In genomic region chr16:33615986-33616385, GRCm38 (mm10) we compare ENCODE assay signal across 12 mouse cellular contexts.
"Had no signal": no experiment of that assay in that cellular context is flagged by ENCODE, and none has a peak within 500 bp of the region (broad histone marks: within the 10 kb centered on the region; RNA-seq: fewer than 3 reads in every experiment).

No protein-coding gene starts in this region.

- H3K9me3 ChIP-seq: limb, embryonic 15.5 days; liver, embryonic 12.5 days; midbrain, embryonic 12.5 days had no signal

- DNase-seq: kidney, adult 8-10 months; kidney, postnatal 25 days; lung, embryonic 14.5 days; lung, postnatal 10 days; right cerebral cortex, adult 18-20 months; right cerebral cortex, postnatal 25 days had no signal

- H3K9ac ChIP-seq: limb, embryonic 15.5 days; liver, embryonic 12.5 days; lung, embryonic 14.5 days; midbrain, embryonic 12.5 days had no signal

- H3K4me2 ChIP-seq: limb, embryonic 15.5 days; liver, embryonic 12.5 days; lung, embryonic 14.5 days; midbrain, embryonic 12.5 days had no signal

- ATAC-seq: liver, embryonic 12.5 days had no signal

- H3K4me3 ChIP-seq: left cerebral cortex, adult 2 months; limb, embryonic 15.5 days; liver, embryonic 12.5 days; megakaryocyte, embryonic 14.5 days; midbrain, embryonic 12.5 days had no signal

- H3K4me1 ChIP-seq: liver, embryonic 12.5 days; megakaryocyte, embryonic 14.5 days; midbrain, embryonic 12.5 days had no signal

- H3K27me3 ChIP-seq: limb, embryonic 15.5 days; liver, embryonic 12.5 days; midbrain, embryonic 12.5 days had no signal

- H3K36me3 ChIP-seq: limb, embryonic 15.5 days; liver, embryonic 12.5 days; midbrain, embryonic 12.5 days had no signal

- H3K27ac ChIP-seq: left cerebral cortex, adult 2 months; limb, embryonic 15.5 days; liver, embryonic 12.5 days; macrophage; midbrain, embryonic 12.5 days had no signal
